Mouse (Mus musculus): ENCODE measurements around the gene Gda. TPM values are rescaled to one million over a fixed set of nuclear protein-coding genes. Genes with fewer than 3 reads are reported as not detected.

Gene Gda
- polyA plus RNA-seq (2017; shearing (Covaris generic)) = under 1 TPM; 0.22 to 0.73 TPM

DNA sequence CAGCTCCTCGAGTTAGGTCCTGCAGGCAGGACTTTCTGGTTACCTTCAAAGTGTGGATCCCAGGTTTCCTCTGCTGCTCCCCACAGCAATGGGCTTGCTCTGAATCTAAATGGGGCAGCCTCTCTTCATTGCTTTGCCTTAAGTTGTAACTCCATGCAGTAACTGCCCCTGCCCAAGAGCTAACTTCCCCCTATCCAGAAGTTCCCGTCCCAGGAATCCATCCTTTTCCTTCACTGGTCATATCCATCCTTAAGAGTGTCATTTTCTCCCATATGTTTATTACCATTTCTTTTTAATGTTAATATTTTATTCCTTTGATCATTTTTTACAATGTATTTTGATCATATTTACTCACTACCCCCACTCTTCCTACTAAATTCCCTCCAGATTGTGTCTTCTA lies at the start of gene Gda:
Gene Gda (minus strand): TSS at position 101 of the 400 bp plus-strand sequence.

Other genes starting within 250 kb of the Gda start
- gene Zfand5, start 201.2 kb downstream of the Gda start, polyA plus RNA-seq (2017; shearing (Covaris generic)) = 100 to 1,000 TPM; 107 to 108 TPM
- 10 to 100 TPM; 33.7 to 44.6 TPM for gene 1110059E24Rik, start 179.5 kb upstream of the Gda start, polyA plus RNA-seq (2017; shearing (Covaris generic))
- 10 to 100 TPM; 38.0 to 56.2 TPM for gene Abhd17b, start 179.7 kb upstream of the Gda start, polyA plus RNA-seq (2017; shearing (Covaris generic))

Measured in inflammation-experienced regulatory T-cells (primary cell).